Mouse (Mus musculus): ENCODE results near the gene AA467197. TPM values are rescaled to one million over a fixed set of nuclear protein-coding genes. Genes with fewer than 3 reads are reported as not detected.

AA467197 gene
- polyA plus RNA-seq (2012; rRNA removed) = 0.67 and 0.81 TPM in 2 replicates

DNA sequence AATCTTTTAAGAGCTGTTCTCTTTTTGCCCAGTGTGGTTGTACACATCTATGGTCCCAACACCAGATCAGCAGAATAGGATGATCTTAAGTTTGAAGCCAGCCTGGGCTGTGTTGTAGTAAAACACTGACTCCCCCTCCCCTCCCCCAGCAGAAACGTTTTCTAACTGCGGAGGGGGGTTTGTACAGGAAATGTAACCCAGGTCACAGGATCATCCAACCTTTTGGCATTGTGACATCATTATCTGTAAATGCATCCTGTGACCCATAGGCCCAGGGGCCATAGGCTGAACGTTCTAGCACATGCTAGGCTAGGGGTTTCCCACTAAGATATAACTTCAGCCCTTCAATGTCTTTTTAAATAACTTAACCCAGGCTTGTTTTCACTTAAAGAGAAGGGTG, at the start of gene AA467197:
Gene AA467197 (plus strand): TSS at position 301 of the 400 bp plus-strand sequence.
- 65% methylated on average over 3 of the region's 3 CpGs for WGBS
- no peak for TF ChIP-seq POLR2A (IDR thresholded peaks at IDR 0.05; ENCODE audit: borderline replicate concordance, insufficient read depth, low read length)
- TF ChIP-seq CTCF (IDR thresholded peaks at IDR 0.05; ENCODE audit: borderline replicate concordance, insufficient read depth, low read depth, low read length) = no peak

DNA sequence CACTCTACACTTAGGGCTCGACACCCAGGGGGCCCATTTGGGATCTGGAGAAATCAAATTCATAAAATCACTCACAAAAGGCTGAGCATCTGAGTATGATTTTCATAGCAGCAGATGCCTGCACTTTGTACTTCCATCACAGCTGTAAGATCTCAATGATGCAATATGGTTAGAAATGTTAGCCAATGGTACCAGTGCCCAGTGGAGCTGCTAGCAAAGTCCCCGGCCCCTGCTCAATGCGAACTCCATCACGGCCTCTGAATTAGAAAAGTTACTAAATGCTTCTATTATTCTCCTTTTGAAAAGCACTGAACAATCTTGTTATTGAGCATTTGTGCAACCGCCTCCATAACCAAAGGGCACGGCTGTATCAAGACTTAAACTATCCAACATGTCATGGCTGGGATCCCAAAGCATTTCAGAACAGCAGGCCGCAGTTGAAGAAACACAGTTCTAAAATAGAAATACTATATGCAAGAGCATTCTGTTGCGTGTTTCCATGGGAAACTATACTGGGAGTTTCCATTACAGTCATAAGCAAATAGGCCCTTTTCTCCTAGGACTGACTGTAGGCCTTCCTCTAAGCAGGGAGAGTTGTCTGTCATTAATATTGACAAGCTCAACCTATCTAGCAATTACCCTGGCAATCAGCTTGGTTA, 48.8 kb upstream of the AA467197 start:
- H3K27ac ChIP-seq (ENCODE audit: insufficient read depth, low read length) = no peak overlapping the region
- H3K4me3 ChIP-seq (replicated peaks; ENCODE audit: insufficient read depth, low read depth, low read length) = no peak overlapping the region
- TF ChIP-seq CTCF (IDR thresholded peaks at IDR 0.05; ENCODE audit: borderline replicate concordance, insufficient read depth, low read depth, low read length) (no peak), POLR2A (IDR thresholded peaks at IDR 0.05; ENCODE audit: borderline replicate concordance, insufficient read depth, low read length) (no peak)
- 84% methylated on average over 8 of the region's 8 CpGs for WGBS
- no peak for DNase-seq
- H3K4me1 ChIP-seq (ENCODE audit: control insufficient read depth, insufficient read depth, low read length) = no peaks in the 10 kb centered on the region
- H3K27me3 ChIP-seq (ENCODE audit: control insufficient read depth, insufficient read depth, low read length) = no peaks in the 10 kb centered on the region

More for the DNA sequence above, at the start of gene AA467197:
- H3K4me3 ChIP-seq (replicated peaks; ENCODE audit: insufficient read depth, low read depth, low read length) = peak within 1 kb of the TSS; percentile 44
- no peak for DNase-seq
- peaks cover 2% of the 10 kb centered on the region; the same call in 1 of the 2 replicates for H3K4me1 ChIP-seq (ENCODE audit: control insufficient read depth, insufficient read depth, low read length)
- H3K27ac ChIP-seq (ENCODE audit: insufficient read depth, low read length) = no peak within 1 kb of the TSS
- no peaks in the 10 kb centered on the region for H3K27me3 ChIP-seq (ENCODE audit: control insufficient read depth, insufficient read depth, low read length)

DNA sequence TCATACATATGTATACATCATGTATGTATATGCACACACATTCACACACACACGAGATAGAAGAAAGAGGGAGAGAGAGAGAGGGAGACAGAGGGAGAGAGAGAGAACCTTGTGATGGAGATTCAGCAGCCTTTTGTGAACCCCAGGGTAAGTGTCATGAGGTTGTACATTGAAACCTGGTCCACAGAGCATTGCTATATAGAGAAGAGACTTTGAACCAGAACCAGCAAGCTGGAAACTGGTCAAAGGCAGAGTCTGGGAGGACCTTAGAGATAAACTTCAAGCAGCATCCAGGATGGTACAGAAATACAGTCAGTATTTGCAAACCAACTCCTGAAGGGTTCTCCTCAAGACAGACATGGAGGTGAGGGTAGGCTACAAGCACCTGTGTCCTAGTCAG, 46.4 kb upstream of the AA467197 start:
- WGBS = 84% methylated on average over 1 of the region's 1 CpGs
- H3K27ac ChIP-seq (ENCODE audit: insufficient read depth, low read length) = no peak overlapping the region
- no peak for DNase-seq
- H3K4me3 ChIP-seq (replicated peaks; ENCODE audit: insufficient read depth, low read depth, low read length) = no peak overlapping the region
- no peaks in the 10 kb centered on the region for H3K27me3 ChIP-seq (ENCODE audit: control insufficient read depth, insufficient read depth, low read length)
- H3K4me1 ChIP-seq (ENCODE audit: control insufficient read depth, insufficient read depth, low read length) = no peaks in the 10 kb centered on the region
- no peak for TF ChIP-seq CTCF (IDR thresholded peaks at IDR 0.05; ENCODE audit: borderline replicate concordance, insufficient read depth, low read depth, low read length)
- TF ChIP-seq POLR2A (IDR thresholded peaks at IDR 0.05; ENCODE audit: borderline replicate concordance, insufficient read depth, low read length) = no peak

DNA sequence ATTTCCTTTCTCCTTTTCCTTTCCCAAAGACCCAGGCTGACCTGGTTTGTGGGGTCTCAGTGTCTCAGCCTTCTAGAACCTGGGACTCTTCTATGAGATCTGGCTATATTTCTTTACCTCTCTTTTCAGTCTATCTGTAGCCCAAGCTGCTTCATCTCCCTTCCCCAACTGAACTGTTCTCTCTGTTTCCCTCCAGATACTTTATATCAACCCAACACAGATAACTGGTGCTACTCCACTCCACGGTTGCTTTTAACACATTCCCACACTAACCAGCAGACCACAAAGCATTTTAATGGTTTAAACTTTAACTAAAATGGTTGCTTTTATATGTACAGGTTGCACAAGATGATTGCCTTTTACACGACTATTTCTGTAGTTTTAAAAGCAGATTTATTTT, 45.6 kb upstream of the AA467197 start:
- WGBS = 72% methylated on average over 2 of the region's 2 CpGs
- no peak for DNase-seq
- TF ChIP-seq POLR2A (IDR thresholded peaks at IDR 0.05; ENCODE audit: borderline replicate concordance, insufficient read depth, low read length) (no peak), CTCF (IDR thresholded peaks at IDR 0.05; ENCODE audit: borderline replicate concordance, insufficient read depth, low read depth, low read length) (no peak)
- no peaks in the 10 kb centered on the region for H3K4me1 ChIP-seq (ENCODE audit: control insufficient read depth, insufficient read depth, low read length)
- no peaks in the 10 kb centered on the region for H3K27me3 ChIP-seq (ENCODE audit: control insufficient read depth, insufficient read depth, low read length)
- H3K27ac ChIP-seq (ENCODE audit: insufficient read depth, low read length) = no peak overlapping the region
- no peak overlapping the region for H3K4me3 ChIP-seq (replicated peaks; ENCODE audit: insufficient read depth, low read depth, low read length)

DNA sequence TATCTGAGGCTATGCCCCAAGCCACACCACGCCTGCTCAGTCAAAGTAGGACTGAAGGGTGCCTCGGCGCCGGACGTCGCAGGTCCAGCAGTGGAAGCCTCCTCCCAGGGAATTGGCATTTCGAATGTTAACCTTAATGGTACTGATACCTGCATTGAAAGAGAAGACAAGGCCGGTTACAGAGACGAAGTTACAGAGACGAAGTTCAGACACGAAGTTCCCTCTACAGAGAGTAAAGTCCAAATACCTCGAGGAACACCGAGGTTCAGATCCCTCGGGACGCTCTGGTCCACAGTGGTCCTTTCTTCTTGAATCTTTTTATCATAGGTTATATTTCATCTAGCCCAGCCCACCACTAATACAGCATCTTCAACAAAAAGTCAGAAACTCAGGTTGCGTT, 41.3 kb upstream of the AA467197 start:
- 93% methylated on average over 16 of the region's 16 CpGs for WGBS
- Histone ChIP-seq H3K4me1 (ENCODE audit: control insufficient read depth, insufficient read depth, low read length) (no peaks in the 10 kb centered on the region), H3K27ac (ENCODE audit: insufficient read depth, low read length) (no peak overlapping the region), H3K4me3 (replicated peaks; ENCODE audit: insufficient read depth, low read depth, low read length) (no peak overlapping the region), H3K27me3 (ENCODE audit: control insufficient read depth, insufficient read depth, low read length) (no peaks in the 10 kb centered on the region)
- DNase-seq = no peak
- TF ChIP-seq POLR2A (IDR thresholded peaks at IDR 0.05; ENCODE audit: borderline replicate concordance, insufficient read depth, low read length) (no peak), CTCF (IDR thresholded peaks at IDR 0.05; ENCODE audit: borderline replicate concordance, insufficient read depth, low read depth, low read length) (no peak)

DNA sequence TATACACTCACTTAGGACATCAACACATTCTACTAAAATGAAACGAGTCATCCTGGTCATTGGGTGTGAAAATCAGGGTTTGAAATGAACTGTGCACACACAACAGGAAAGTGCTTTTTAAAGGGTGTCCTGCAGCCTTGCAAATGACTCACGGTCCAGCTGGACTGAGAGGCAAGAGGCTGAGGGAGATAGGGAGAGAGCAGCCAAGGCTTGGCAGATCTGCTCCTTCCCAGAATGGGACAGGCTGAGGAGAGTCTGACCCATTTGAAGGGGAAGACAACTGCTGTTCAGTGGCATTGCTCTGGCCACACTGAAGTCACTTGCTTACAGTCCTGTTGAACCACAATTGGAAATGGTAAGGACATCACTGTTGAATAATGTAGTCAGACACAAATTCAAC, 37.0 kb upstream of the AA467197 start:
- Histone ChIP-seq H3K4me1 (ENCODE audit: control insufficient read depth, insufficient read depth, low read length) (no peaks in the 10 kb centered on the region), H3K27ac (ENCODE audit: insufficient read depth, low read length) (no peak overlapping the region), H3K4me3 (replicated peaks; ENCODE audit: insufficient read depth, low read depth, low read length) (no peak overlapping the region), H3K27me3 (ENCODE audit: control insufficient read depth, insufficient read depth, low read length) (no peaks in the 10 kb centered on the region)
- TF ChIP-seq CTCF (IDR thresholded peaks at IDR 0.05; ENCODE audit: borderline replicate concordance, insufficient read depth, low read depth, low read length) (no peak), POLR2A (IDR thresholded peaks at IDR 0.05; ENCODE audit: borderline replicate concordance, insufficient read depth, low read length) (no peak)
- DNase-seq = peak; percentile 72 to 89
- 37% methylated on average over 2 of the region's 2 CpGs for WGBS

DNA sequence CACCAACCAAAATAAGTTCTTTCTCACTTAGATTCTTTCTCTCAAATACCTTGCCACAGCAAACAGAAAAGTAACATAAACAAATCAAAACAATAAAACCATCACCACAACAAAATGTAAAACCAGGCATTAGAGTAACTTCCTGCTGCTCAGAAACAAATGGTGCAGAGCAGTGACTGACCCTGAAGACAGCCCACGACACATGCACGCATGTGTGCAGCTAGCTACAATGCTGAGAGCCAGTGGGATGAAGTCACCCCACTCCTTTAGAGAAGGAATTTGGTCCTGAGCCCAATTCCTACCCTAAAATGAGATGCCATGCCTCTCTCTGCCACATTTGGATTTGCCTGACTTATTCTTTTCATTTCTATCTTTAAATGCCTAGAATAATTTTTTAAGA, 35.4 kb upstream of the AA467197 start:
- Histone ChIP-seq H3K4me3 (replicated peaks; ENCODE audit: insufficient read depth, low read depth, low read length) (no peak overlapping the region), H3K27me3 (ENCODE audit: control insufficient read depth, insufficient read depth, low read length) (no peaks in the 10 kb centered on the region), H3K4me1 (ENCODE audit: control insufficient read depth, insufficient read depth, low read length) (no peaks in the 10 kb centered on the region), H3K27ac (ENCODE audit: insufficient read depth, low read length) (no peak overlapping the region)
- WGBS = 68% methylated on average over 2 of the region's 2 CpGs
- no peak for DNase-seq
- TF ChIP-seq POLR2A (IDR thresholded peaks at IDR 0.05; ENCODE audit: borderline replicate concordance, insufficient read depth, low read length) (no peak), CTCF (IDR thresholded peaks at IDR 0.05; ENCODE audit: borderline replicate concordance, insufficient read depth, low read depth, low read length) (no peak)

DNA sequence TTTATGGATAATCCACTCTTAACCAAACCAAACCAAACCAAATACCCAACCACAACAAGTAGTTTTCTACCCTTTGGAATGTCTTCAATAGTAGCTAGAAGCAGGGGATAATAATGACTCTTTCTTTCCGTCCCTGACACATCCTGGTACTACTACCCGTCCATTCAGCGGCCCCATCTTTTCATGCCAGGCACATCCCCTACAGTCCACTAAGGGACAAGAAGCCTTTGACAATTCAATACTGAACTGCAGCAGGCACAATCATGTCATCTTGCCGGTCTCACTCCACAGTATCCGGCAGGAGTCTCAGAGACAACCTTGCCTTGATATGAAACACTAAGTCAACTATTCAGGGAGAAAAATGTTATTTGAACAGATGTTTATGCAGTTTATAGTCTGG, 31.0 kb upstream of the AA467197 start:
- peak in 1 of 2 experiments; percentile 32 for DNase-seq

More for the DNA sequence above, 31.0 kb upstream of the AA467197 start:
- no peak for TF ChIP-seq CTCF (IDR thresholded peaks at IDR 0.05; ENCODE audit: borderline replicate concordance, insufficient read depth, low read depth, low read length)
- no peak for TF ChIP-seq POLR2A (IDR thresholded peaks at IDR 0.05; ENCODE audit: borderline replicate concordance, insufficient read depth, low read length)
- H3K27ac ChIP-seq (ENCODE audit: insufficient read depth, low read length) = no peak overlapping the region
- H3K4me3 ChIP-seq (replicated peaks; ENCODE audit: insufficient read depth, low read depth, low read length) = no peak overlapping the region
- H3K4me1 ChIP-seq (ENCODE audit: control insufficient read depth, insufficient read depth, low read length) = no peaks in the 10 kb centered on the region
- 78% methylated on average over 5 of the region's 5 CpGs for WGBS
- H3K27me3 ChIP-seq (ENCODE audit: control insufficient read depth, insufficient read depth, low read length) = no peaks in the 10 kb centered on the region

Measured in cerebellum, adult 2 months (tissue).